Mouse (Mus musculus) stomach, postnatal 0 days (tissue): Measurements from ENCODE around the gene Ptprn2. TPM values are rescaled to one million over a fixed set of nuclear protein-coding genes. Genes with fewer than 3 reads are reported as not detected.

ENCODE experiments used
- ATAC-seq: fragments of 200-750 bp; cut with Nextera tagmentation; 2 replicates; pipeline ENCODE4 v1.8.0; 2017; ENCODE audit not compliant: low FRiP score, low TSS enrichment
- DNase-seq: peaks from one replicate; pipeline ENCODE4 v3.0.0-alpha.2; 2016; ENCODE audit warnings: low spot score
- H3K27ac ChIP-seq: fragments of 300-500 bp; sonication (generic); replicated peaks from 2 replicates; pipeline ENCODE4 v1.5.1; 2014; ENCODE audit warnings: mild to moderate bottlenecking, control low read depth
- H3K27me3 ChIP-seq: fragments of 300-500 bp; sonication (generic); 2 replicates; pipeline ENCODE4 v1.6.1; 2014; ENCODE audit warnings: low read length; ENCODE audit not compliant: control insufficient read depth, insufficient read depth
- H3K36me3 ChIP-seq: fragments of 300-500 bp; sonication (generic); 2 replicates; pipeline ENCODE4 v1.6.1; 2014; ENCODE audit warnings: low read length, mixed read lengths; ENCODE audit not compliant: control insufficient read depth, insufficient read depth
- H3K4me1 ChIP-seq: fragments of 300-500 bp; sonication (generic); replicated peaks from 2 replicates; pipeline ENCODE4 v1.6.1; 2014; ENCODE audit warnings: antibody characterized with exemption; ENCODE audit not compliant: control insufficient read depth, insufficient read depth
- H3K4me2 ChIP-seq: fragments of 300-500 bp; sonication (generic); replicated peaks from 2 replicates; pipeline ENCODE4 v1.6.1; 2014; ENCODE audit warnings: low read depth, mild to moderate bottlenecking, control low read depth, moderate library complexity
- H3K4me3 ChIP-seq: fragments of 300-500 bp; sonication (generic); 2 replicates; pipeline ENCODE4 v1.5.1; 2014; ENCODE audit warnings: low read depth, low read length, control low read depth
- H3K9ac ChIP-seq: fragments of 300-500 bp; sonication (generic); 2 replicates; pipeline ENCODE4 v1.6.1; 2014; ENCODE audit warnings: mild to moderate bottlenecking, low read length, control low read depth, mixed read lengths
- H3K9me3 ChIP-seq: fragments of 300-500 bp; sonication (generic); 2 replicates; pipeline ENCODE4 v1.6.1; 2016; ENCODE audit warnings: low read length; ENCODE audit not compliant: control insufficient read depth
- CTCF ChIP-seq: IDR thresholded peaks from 2 replicates; pipeline ENCODE4 v1.5.1; 2016; ENCODE audit warnings: antibody characterized with exemption, low read depth, mild to moderate bottlenecking, moderate library complexity
- EP300 ChIP-seq: optimal IDR thresholded peaks from 2 replicates; pipeline ENCODE3; 2016; ENCODE audit warnings: antibody characterized with exemption
- WGBS: fragments of 180-500 bp; shearing (Covaris S2); extraction: QIAGEN DNeasy Blood & Tissue Kit; methylation state at CpG from one replicate; pipeline ENCODE4 v1.1.7; 2014; 5-methylcytosine and 5-hydroxymethylcytosine counted together
- polyA plus RNA-seq: library from polyadenylated mRNA; unstranded; fragments of >200 nt; fragmentation: Nextera tagmentation; extraction: Ambion mirVana; gene quantifications from 2 replicates; pipeline ENCODE4 v1.2.1, GENCODE M21; 2015

Ptprn2 gene
- polyA plus RNA-seq, 1 experiment from 2014 or later, result 6.0 TPM

- ATAC-seq, result no peak
- H3K4me1 ChIP-seq, result no peaks in the 10 kb centered on the region
- TF ChIP-seq CTCF (peak; percentile 72), EP300 (no peak)
- no peak overlapping the region for H3K27ac ChIP-seq
- DNase-seq, result peak; percentile 24
- H3K9ac ChIP-seq, result no peak overlapping the region
- no peaks in the 10 kb centered on the region for H3K36me3 ChIP-seq
- H3K27me3 ChIP-seq, result no peaks in the 10 kb centered on the region
- WGBS, result 20% methylated on average over 2 of the region's 2 CpGs
- no peak overlapping the region for H3K4me2 ChIP-seq
- H3K9me3 ChIP-seq, result no peaks in the 10 kb centered on the region
- H3K4me3 ChIP-seq, result no peak overlapping the region
Observed at GRCm38 (mm10) chr12:117132095-117132494, 646.6 kb downstream of the Ptprn2 start.

GRCm38 (mm10) chr12:117135205-117135604 is 649.7 kb downstream of the Ptprn2 start:
- H3K9me3 ChIP-seq, result no peaks in the 10 kb centered on the region
- no peaks in the 10 kb centered on the region for H3K4me1 ChIP-seq
- no peak overlapping the region for H3K9ac ChIP-seq
- ATAC-seq (no peak), DNase-seq (no peak)
- no peaks in the 10 kb centered on the region for H3K27me3 ChIP-seq
- no peaks in the 10 kb centered on the region for H3K36me3 ChIP-seq
- WGBS, result 74% methylated on average over 5 of the region's 5 CpGs
- TF ChIP-seq CTCF (no peak), EP300 (no peak)
- H3K4me3 ChIP-seq, result no peak overlapping the region
- no peak overlapping the region for H3K4me2 ChIP-seq
- no peak overlapping the region for H3K27ac ChIP-seq

- WGBS, result 60% methylated on average over 5 of the region's 5 CpGs
- H3K9ac ChIP-seq, result no peak overlapping the region
- H3K27me3 ChIP-seq, result no peaks in the 10 kb centered on the region
- no peaks in the 10 kb centered on the region for H3K9me3 ChIP-seq
- no peak for ATAC-seq
- no peak for DNase-seq
- H3K4me2 ChIP-seq, result no peak overlapping the region
- H3K4me3 ChIP-seq, result no peak overlapping the region
- TF ChIP-seq EP300 (no peak), CTCF (no peak)
- H3K27ac ChIP-seq, result no peak overlapping the region
- no peaks in the 10 kb centered on the region for H3K36me3 ChIP-seq
- H3K4me1 ChIP-seq, result no peaks in the 10 kb centered on the region
Observed at GRCm38 (mm10) chr12:117136472-117137010, 651.0 kb downstream of the Ptprn2 start.

- ATAC-seq (no peak), DNase-seq (no peak)
- no peaks in the 10 kb centered on the region for H3K36me3 ChIP-seq
- no peaks in the 10 kb centered on the region for H3K27me3 ChIP-seq
- no peak overlapping the region for H3K4me3 ChIP-seq
- H3K4me2 ChIP-seq, result no peak overlapping the region
- H3K4me1 ChIP-seq, result no peaks in the 10 kb centered on the region
- TF ChIP-seq EP300, result no peak
- no peak for TF ChIP-seq CTCF
- WGBS, result 75% methylated on average over 4 of the region's 4 CpGs
- H3K27ac ChIP-seq, result no peak overlapping the region
- no peak overlapping the region for H3K9ac ChIP-seq
- H3K9me3 ChIP-seq, result no peaks in the 10 kb centered on the region
Observed at GRCm38 (mm10) chr12:117140901-117141300, 655.4 kb downstream of the Ptprn2 start.

GRCm38 (mm10) chr12:117141394-117141793 is 655.9 kb downstream of the Ptprn2 start:
- H3K4me3 ChIP-seq, result no peak overlapping the region
- H3K9me3 ChIP-seq, result no peaks in the 10 kb centered on the region
- DNase-seq, result no peak
- 80% methylated on average over 6 of the region's 6 CpGs for WGBS
- no peaks in the 10 kb centered on the region for H3K4me1 ChIP-seq
- no peak overlapping the region for H3K4me2 ChIP-seq
- H3K9ac ChIP-seq, result no peak overlapping the region
- no peak for ATAC-seq
- H3K27ac ChIP-seq, result no peak overlapping the region
- H3K36me3 ChIP-seq, result no peaks in the 10 kb centered on the region
- TF ChIP-seq EP300, result no peak
- no peak for TF ChIP-seq CTCF
- no peaks in the 10 kb centered on the region for H3K27me3 ChIP-seq

- WGBS, result 16% methylated on average over 7 of the region's 7 CpGs
- no peaks in the 10 kb centered on the region for H3K36me3 ChIP-seq
- H3K27me3 ChIP-seq, result peaks cover 26% of the 10 kb centered on the region; the same call in 1 of the 2 replicates
- no peak overlapping the region for H3K27ac ChIP-seq
- no peak for TF ChIP-seq CTCF
- TF ChIP-seq EP300, result no peak
- no peak overlapping the region for H3K9ac ChIP-seq
- H3K4me3 ChIP-seq, result no peak overlapping the region
- H3K4me1 ChIP-seq, result no peaks in the 10 kb centered on the region
- no peak overlapping the region for H3K4me2 ChIP-seq
- DNase-seq (no peak), ATAC-seq (no peak)
- H3K9me3 ChIP-seq, result no peaks in the 10 kb centered on the region
Observed at GRCm38 (mm10) chr12:117149176-117149575, 663.7 kb downstream of the Ptprn2 start.
